Mouse (Mus musculus) midbrain, embryonic 13.5 days (tissue): ENCODE data around the gene Gm4763. TPM values are rescaled to one million over a fixed set of nuclear protein-coding genes. Genes with fewer than 3 reads are reported as not detected.
"Not testable (repeated sequence)": the region's sequence is repeated elsewhere in the genome, so short reads cannot be mapped to it uniquely, and the experiment has no call there.

Experiments used
- ATAC-seq: fragments of 200-750 bp; cut with Nextera tagmentation; 2 replicates; pipeline ENCODE4 v1.8.0; 2017; ENCODE audit warnings: mild to moderate bottlenecking, moderate TSS enrichment, moderate library complexity
- H3K27ac ChIP-seq: fragments of 300-500 bp; sonication (generic); 2 replicates; pipeline ENCODE4 v1.5.1; 2015; ENCODE audit warnings: inconsistent platforms, mild to moderate bottlenecking, moderate library complexity
- H3K27me3 ChIP-seq: fragments of 300-500 bp; sonication (generic); 2 replicates; pipeline ENCODE4 v1.6.1; 2015; ENCODE audit warnings: mild to moderate bottlenecking, inconsistent platforms
- H3K36me3 ChIP-seq: fragments of 300-500 bp; sonication (generic); 2 replicates; pipeline ENCODE4 v1.6.1; 2015; ENCODE audit warnings: mild to moderate bottlenecking, inconsistent platforms
- H3K4me1 ChIP-seq: fragments of 300-500 bp; sonication (generic); replicated peaks from 2 replicates; pipeline ENCODE4 v1.6.1; 2015; ENCODE audit warnings: inconsistent platforms
- H3K4me2 ChIP-seq: fragments of 300-500 bp; sonication (generic); replicated peaks from 2 replicates; pipeline ENCODE4 v1.6.1; 2015; ENCODE audit warnings: moderate library complexity, mild to moderate bottlenecking, inconsistent platforms
- H3K4me3 ChIP-seq: fragments of 300-500 bp; sonication (generic); replicated peaks from 2 replicates; pipeline ENCODE4 v1.5.1; 2015; ENCODE audit warnings: mild to moderate bottlenecking, inconsistent platforms
- H3K9ac ChIP-seq: fragments of 300-500 bp; sonication (generic); replicated peaks from 2 replicates; pipeline ENCODE4 v1.6.1; 2015; ENCODE audit warnings: mild to moderate bottlenecking, inconsistent platforms
- H3K9me3 ChIP-seq: fragments of 300-500 bp; sonication (generic); 2 replicates; pipeline ENCODE4 v1.6.1; 2016; ENCODE audit warnings: mild to moderate bottlenecking, inconsistent platforms
- WGBS: fragments of 180-500 bp; shearing (Covaris S2); methylation state at CpG from one replicate; pipeline ENCODE4 v1.1.7; 2015; 5-methylcytosine and 5-hydroxymethylcytosine counted together
- polyA plus RNA-seq: library from polyadenylated mRNA; unstranded; fragments of >200 nt; fragmentation: Nextera tagmentation; extraction: Ambion mirVana; gene quantifications from 2 replicates; pipeline ENCODE4 v1.2.1, GENCODE M21; 2015

Gene Gm4763
- not detected in 2 replicates for polyA plus RNA-seq

GRCm38 (mm10) chr7:24726808-24727207, at the start of gene Gm4763:
Gene Gm4763, minus strand, starts transcription at chr7:24726908.
- 95% methylated on average over 11 of the region's 11 CpGs for WGBS
- not testable (repeated sequence) for H3K36me3 ChIP-seq, ATAC-seq, H3K9me3 ChIP-seq, H3K4me3 ChIP-seq, H3K27me3 ChIP-seq, H3K4me2 ChIP-seq, H3K9ac ChIP-seq, H3K27ac ChIP-seq, H3K4me1 ChIP-seq

- H3K4me1 ChIP-seq, result no peaks in the 10 kb centered on the region
- H3K27me3 ChIP-seq, result no peaks in the 10 kb centered on the region
- 74% methylated on average over 2 of the region's 2 CpGs for WGBS
- no peak overlapping the region for H3K4me2 ChIP-seq
- H3K36me3 ChIP-seq, result no peaks in the 10 kb centered on the region
- ATAC-seq, result no peak
- no peak overlapping the region for H3K27ac ChIP-seq
- no peak overlapping the region for H3K4me3 ChIP-seq
- no peaks in the 10 kb centered on the region for H3K9me3 ChIP-seq
- H3K9ac ChIP-seq, result no peak overlapping the region
These were observed 49.4 kb upstream of the Gm4763 start for GRCm38 (mm10) chr7:24776145-24776544.

DNA sequence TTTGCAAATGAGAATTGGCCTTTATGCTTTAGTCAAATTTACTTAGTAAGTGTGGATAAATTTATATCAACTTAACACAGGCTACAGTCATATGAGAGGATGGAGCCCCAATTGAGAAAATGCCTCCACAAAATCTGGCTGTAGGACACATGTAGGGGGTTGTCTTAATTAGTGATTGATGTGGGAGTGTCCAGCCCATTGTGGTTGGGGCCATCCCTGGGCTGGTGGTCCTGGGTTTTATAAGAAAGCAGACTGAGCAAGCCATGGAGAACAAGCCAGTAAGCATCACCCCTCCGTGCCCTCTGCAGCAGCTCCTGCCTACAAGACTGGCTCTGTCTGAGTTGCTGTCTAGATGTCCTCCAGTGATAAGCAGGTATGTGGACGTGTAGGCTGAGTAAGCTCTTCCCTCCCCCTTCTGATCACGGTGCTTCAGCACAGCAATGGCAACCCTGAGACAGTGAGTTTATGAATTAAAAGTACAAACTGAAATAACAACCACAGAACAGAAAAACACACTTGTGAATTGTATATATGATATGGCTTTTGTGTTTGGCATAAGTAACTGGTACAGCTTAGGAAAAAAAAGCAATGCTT, 47.3 kb upstream of the Gm4763 start:
- H3K27me3 ChIP-seq, result no peaks in the 10 kb centered on the region
- no peak overlapping the region for H3K9ac ChIP-seq
- no peak overlapping the region for H3K4me3 ChIP-seq
- no peaks in the 10 kb centered on the region for H3K9me3 ChIP-seq
- no peak for ATAC-seq
- H3K4me1 ChIP-seq, result no peaks in the 10 kb centered on the region
- H3K27ac ChIP-seq, result no peak overlapping the region
- WGBS, result 61% methylated on average over 3 of the region's 3 CpGs
- no peak overlapping the region for H3K4me2 ChIP-seq
- no peaks in the 10 kb centered on the region for H3K36me3 ChIP-seq

GRCm38 (mm10) chr7:24771361-24771760, 44.7 kb upstream of the Gm4763 start:
- no peak overlapping the region for H3K9ac ChIP-seq
- H3K4me2 ChIP-seq, result no peak overlapping the region
- no peaks in the 10 kb centered on the region for H3K27me3 ChIP-seq
- no peaks in the 10 kb centered on the region for H3K36me3 ChIP-seq
- no peak overlapping the region for H3K4me3 ChIP-seq
- H3K27ac ChIP-seq, result no peak overlapping the region
- no peaks in the 10 kb centered on the region for H3K4me1 ChIP-seq
- H3K9me3 ChIP-seq, result no peaks in the 10 kb centered on the region
- ATAC-seq, result no peak

DNA sequence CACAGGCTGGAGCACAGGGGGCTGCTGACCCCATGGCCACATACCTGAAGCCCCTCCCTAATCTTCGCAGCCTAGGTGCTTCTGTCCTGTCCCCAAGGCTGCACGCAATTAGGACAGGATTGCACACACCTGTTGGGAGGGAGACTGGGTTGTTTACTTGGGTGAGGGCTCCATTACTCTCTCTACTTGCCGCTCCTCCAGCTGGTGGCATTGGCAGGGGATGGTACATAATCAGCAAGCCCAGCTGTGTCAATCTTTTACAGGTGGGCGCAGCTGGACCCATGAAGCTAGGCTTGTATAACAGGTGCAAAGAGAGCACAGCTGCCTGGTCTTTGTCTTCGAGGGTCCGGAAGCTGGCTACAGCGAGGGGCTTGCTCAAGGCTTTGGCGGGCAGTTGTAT, 35.9 kb upstream of the Gm4763 start:
- no peak for ATAC-seq
- Histone ChIP-seq H3K4me2 (no peak overlapping the region), H3K9ac (no peak overlapping the region), H3K9me3 (no peaks in the 10 kb centered on the region), H3K4me3 (no peak overlapping the region), H3K4me1 (no peaks in the 10 kb centered on the region), H3K36me3 (no peaks in the 10 kb centered on the region), H3K27ac (no peak overlapping the region), H3K27me3 (no peaks in the 10 kb centered on the region)
- 92% methylated on average over 8 of the region's 8 CpGs for WGBS

DNA sequence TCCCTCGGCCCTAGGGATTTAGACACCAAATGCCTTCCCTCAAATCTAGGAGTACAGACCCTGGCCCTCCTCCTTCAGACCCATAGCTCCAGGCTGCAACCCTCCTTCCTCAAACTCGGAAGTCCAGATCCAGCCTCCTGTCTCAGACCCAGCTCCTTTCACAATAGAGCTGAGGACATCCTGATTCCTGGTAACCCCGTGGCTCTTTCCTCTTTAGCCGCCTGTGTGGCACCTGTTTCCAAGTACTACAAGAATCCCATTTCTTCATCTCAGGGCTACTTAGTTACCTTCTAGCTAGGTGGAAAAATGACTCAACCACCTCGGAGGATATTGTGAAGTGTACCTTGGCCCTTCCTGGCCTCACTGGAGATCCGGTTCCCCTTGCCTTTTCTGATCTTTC, 34.5 kb upstream of the Gm4763 start:
- no peaks in the 10 kb centered on the region for H3K9me3 ChIP-seq
- no peaks in the 10 kb centered on the region for H3K27me3 ChIP-seq
- H3K9ac ChIP-seq, result no peak overlapping the region
- H3K27ac ChIP-seq, result no peak overlapping the region
- H3K4me3 ChIP-seq, result no peak overlapping the region
- WGBS, result 76% methylated on average over 6 of the region's 6 CpGs
- H3K36me3 ChIP-seq, result no peaks in the 10 kb centered on the region
- no peak overlapping the region for H3K4me2 ChIP-seq
- no peaks in the 10 kb centered on the region for H3K4me1 ChIP-seq
- ATAC-seq, result no peak

DNA sequence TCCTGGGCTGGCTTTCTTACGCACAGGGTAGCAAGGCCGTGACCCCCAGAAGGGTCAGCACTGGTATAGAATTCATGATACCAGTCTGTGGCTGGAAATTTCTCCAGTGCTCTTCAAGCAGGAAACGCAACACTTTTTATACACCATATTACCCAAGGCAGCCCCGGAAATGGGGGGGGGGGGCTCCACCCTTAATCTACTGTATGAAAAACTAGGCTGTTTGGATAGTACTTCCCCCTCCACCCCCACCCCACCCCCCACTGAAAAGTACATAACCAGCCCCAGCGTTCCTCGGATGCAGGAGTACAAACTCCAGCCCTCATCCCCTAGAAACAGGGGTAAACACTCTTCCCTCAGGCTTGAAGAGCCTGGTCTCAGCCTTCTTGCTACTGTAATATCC, 33.5 kb upstream of the Gm4763 start, which contains the start of gene Cd177:
TSS of gene Cd177 (minus strand) at position 101 of the 400 bp plus-strand sequence.
- H3K9ac ChIP-seq, result no peak within 1 kb of the TSS
- H3K4me3 ChIP-seq, result no peak within 1 kb of the TSS
- H3K4me1 ChIP-seq, result no peaks in the 10 kb centered on the region
- no peaks in the 10 kb centered on the region for H3K27me3 ChIP-seq
- WGBS, result 78% methylated on average over 6 of the region's 6 CpGs
- no peaks in the 10 kb centered on the region for H3K9me3 ChIP-seq
- H3K27ac ChIP-seq, result no peak within 1 kb of the TSS
- H3K36me3 ChIP-seq, result no peaks in the 10 kb centered on the region
- ATAC-seq, result no peak
- no peak within 1 kb of the TSS for H3K4me2 ChIP-seq

GRCm38 (mm10) chr7:24758520-24758919, 31.8 kb upstream of the Gm4763 start:
- Histone ChIP-seq H3K9ac (no peak overlapping the region), H3K27ac (no peak overlapping the region), H3K9me3 (no peaks in the 10 kb centered on the region), H3K36me3 (no peaks in the 10 kb centered on the region), H3K4me2 (no peak overlapping the region), H3K4me3 (no peak overlapping the region), H3K4me1 (no peaks in the 10 kb centered on the region), H3K27me3 (no peaks in the 10 kb centered on the region)
- ATAC-seq, result no peak
- WGBS, result 90% methylated on average over 1 of the region's 1 CpGs

GRCm38 (mm10) chr7:24753476-24753875, 26.8 kb upstream of the Gm4763 start:
- WGBS, result 82% methylated on average over 5 of the region's 5 CpGs
- ATAC-seq, result no peak
- Histone ChIP-seq H3K27ac (no peak overlapping the region), H3K9ac (no peak overlapping the region), H3K27me3 (no peaks in the 10 kb centered on the region), H3K4me3 (no peak overlapping the region), H3K4me1 (peaks cover 8% of the 10 kb centered on the region), H3K36me3 (no peaks in the 10 kb centered on the region), H3K9me3 (no peaks in the 10 kb centered on the region), H3K4me2 (no peak overlapping the region)

GRCm38 (mm10) chr7:24751610-24752009, 24.9 kb upstream of the Gm4763 start:
- ATAC-seq, result no peak
- Histone ChIP-seq H3K4me1 (peaks cover 8% of the 10 kb centered on the region), H3K27me3 (no peaks in the 10 kb centered on the region), H3K9ac (no peak overlapping the region), H3K27ac (no peak overlapping the region), H3K9me3 (no peaks in the 10 kb centered on the region), H3K36me3 (no peaks in the 10 kb centered on the region), H3K4me3 (no peak overlapping the region), H3K4me2 (no peak overlapping the region)
- 74% methylated on average over 2 of the region's 2 CpGs for WGBS

DNA sequence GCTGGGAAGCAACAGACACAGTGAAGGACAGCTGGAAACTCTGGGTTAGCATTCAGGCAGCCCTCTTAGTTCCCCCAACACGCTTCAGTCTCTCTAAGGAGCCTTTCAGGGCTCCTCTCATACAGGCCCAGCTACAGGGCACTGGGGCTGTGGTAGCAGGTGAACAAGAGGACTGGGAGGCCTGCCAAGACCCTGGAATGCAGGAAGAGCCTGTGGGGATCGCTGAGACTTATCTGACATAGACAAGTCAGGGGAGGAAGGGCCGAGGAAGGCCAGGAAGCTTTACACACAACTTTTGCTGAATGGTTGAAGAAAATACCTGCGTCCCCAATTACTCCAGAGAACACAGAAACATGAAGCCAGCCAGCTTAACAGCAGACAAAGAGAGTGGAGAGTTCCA, 24.0 kb upstream of the Gm4763 start:
- H3K4me1 ChIP-seq, result peaks cover 8% of the 10 kb centered on the region
- no peaks in the 10 kb centered on the region for H3K27me3 ChIP-seq
- 38% methylated on average over 4 of the region's 4 CpGs for WGBS

DNA sequence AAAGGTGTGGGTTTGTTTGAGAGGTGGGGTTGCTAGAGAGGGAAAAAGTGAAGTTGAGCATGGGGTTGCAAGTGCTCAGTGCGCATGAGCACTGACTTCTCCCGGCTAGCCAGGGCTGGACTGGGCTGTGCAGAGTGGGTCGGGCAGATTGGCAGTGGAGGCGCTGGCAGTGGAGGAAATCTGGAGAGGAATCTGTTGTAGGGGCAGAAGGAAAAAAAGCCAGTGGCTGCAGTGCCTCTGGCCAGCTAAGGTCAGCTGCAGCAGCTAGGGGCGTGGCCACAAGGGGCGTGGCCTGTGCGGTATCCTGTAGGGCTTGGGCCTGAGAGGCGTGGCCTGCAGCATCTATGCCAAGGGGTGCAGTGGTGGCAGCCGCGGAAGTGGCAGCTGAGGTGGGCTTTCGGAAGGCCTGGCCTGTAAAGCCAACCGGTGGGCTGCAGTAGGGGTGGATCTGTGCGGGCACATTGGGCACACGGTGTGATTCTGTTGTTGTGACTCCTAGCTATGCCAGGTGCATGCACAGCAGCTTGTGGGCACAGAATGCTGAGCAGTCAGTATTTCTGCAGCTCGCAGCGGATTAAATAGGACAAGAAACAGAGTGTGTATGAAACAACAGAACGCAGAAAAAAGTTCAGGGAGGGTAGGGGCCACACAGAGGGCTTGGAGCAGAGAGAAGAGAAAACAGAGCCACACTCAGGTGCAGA, 9.4 kb upstream of the Gm4763 start:
- no peak overlapping the region for H3K27ac ChIP-seq
- peaks cover 8% of the 10 kb centered on the region for H3K4me1 ChIP-seq
- H3K27me3 ChIP-seq, result no peaks in the 10 kb centered on the region
- no peaks in the 10 kb centered on the region for H3K36me3 ChIP-seq
- whole genome bisulfite sequencing, result 14% methylated on average over 17 of the region's 17 CpGs
- peak overlapping the region; percentile 18 for H3K4me3 ChIP-seq
- peak overlapping the region; percentile 46 for H3K4me2 ChIP-seq
- H3K9ac ChIP-seq, result peak overlapping the region; percentile 23; the same call in 1 of the 2 replicates
- peak; percentile 68; the same call in 1 of the 2 replicates for ATAC-seq
- no peaks in the 10 kb centered on the region for H3K9me3 ChIP-seq

More for the DNA sequence above, 24.0 kb upstream of the Gm4763 start:
- Histone ChIP-seq H3K4me3 (no peak overlapping the region), H3K36me3 (no peaks in the 10 kb centered on the region), H3K9me3 (no peaks in the 10 kb centered on the region), H3K27ac (no peak overlapping the region), H3K9ac (no peak overlapping the region), H3K4me2 (no peak overlapping the region)
- no peak for ATAC-seq
